Mouse (Mus musculus): ENCODE measurements at regions not wholly inside any gene's neighbourhood (a gene's known extent, or its start where the extent isn't known, plus 50 kb on each side); places are given as distances from the start of the nearest gene placed in this dataset.

- no peak for DNase-seq
These were observed 212.3 kb upstream of the Rbfox1 start for GRCm38 (mm10) chr16:5672871-5673270.

GRCm38 (mm10) chr16:5668403-5668967 is 216.7 kb upstream of the Rbfox1 start:
- no peak for DNase-seq

GRCm38 (mm10) chr16:5661918-5662317 is 223.2 kb upstream of the Rbfox1 start:
- DNase-seq: no peak

GRCm38 (mm10) chr16:5651551-5651950 is 233.6 kb upstream of the Rbfox1 start:
- no peak for DNase-seq

GRCm38 (mm10) chr16:5651002-5651401 is 234.2 kb upstream of the Rbfox1 start:
- no peak for DNase-seq

GRCm38 (mm10) chr16:5639956-5640355 is 245.2 kb upstream of the Rbfox1 start:
- DNase-seq: no peak

GRCm38 (mm10) chr16:5629996-5630395 is 255.2 kb upstream of the Rbfox1 start:
- DNase-seq: no peak

GRCm38 (mm10) chr16:5627910-5628309 is 257.2 kb upstream of the Rbfox1 start:
- no peak for DNase-seq

- no peak for DNase-seq
These were observed 257.8 kb upstream of the Rbfox1 start for GRCm38 (mm10) chr16:5627117-5627909.

- no peak for DNase-seq
These were observed 260.0 kb upstream of the Rbfox1 start for GRCm38 (mm10) chr16:5625159-5625558.

GRCm38 (mm10) chr16:5620566-5620965 is 264.6 kb upstream of the Rbfox1 start:
- DNase-seq: no peak

- no peak for DNase-seq
These were observed 268.8 kb upstream of the Rbfox1 start for GRCm38 (mm10) chr16:5616356-5616755.

GRCm38 (mm10) chr16:5595359-5595758 is 289.8 kb upstream of the Rbfox1 start:
- no peak for DNase-seq

GRCm38 (mm10) chr16:5578333-5578732 is 306.8 kb upstream of the Rbfox1 start:
- no peak for DNase-seq

GRCm38 (mm10) chr16:5572780-5573179 is 312.4 kb upstream of the Rbfox1 start:
- no peak for DNase-seq

GRCm38 (mm10) chr16:5570619-5571018 is 314.5 kb upstream of the Rbfox1 start:
- no peak for DNase-seq

- no peak for DNase-seq
These were observed 313.3 kb upstream of the Eef2kmt start for GRCm38 (mm10) chr16:5569101-5569500.

- DNase-seq: no peak
These were observed 293.2 kb upstream of the Eef2kmt start for GRCm38 (mm10) chr16:5549026-5549425.

GRCm38 (mm10) chr16:5548602-5549001 is 292.8 kb upstream of the Eef2kmt start:
- DNase-seq: no peak

GRCm38 (mm10) chr16:5546808-5547207 is 291.0 kb upstream of the Eef2kmt start:
- DNase-seq: no peak

GRCm38 (mm10) chr16:5545801-5546200 is 290.0 kb upstream of the Eef2kmt start:
- no peak for DNase-seq

GRCm38 (mm10) chr16:5544436-5544835 is 288.7 kb upstream of the Eef2kmt start:
- DNase-seq: no peak

- DNase-seq: no peak
These were observed 283.2 kb upstream of the Eef2kmt start for GRCm38 (mm10) chr16:5538836-5539510.
